14 mouse cellular contexts compared by ENCODE assay signal in genomic region chr12:12909631-12910277, GRCm38 (mm10). TPM values are rescaled to one million over a fixed set of nuclear protein-coding genes. Genes with fewer than 3 reads are reported as not detected.
DNase-seq lines count a peak whose midpoint lies in the region; ATAC-seq and TF ChIP-seq lines count a peak whose summit lies in the region.
"Had no signal": no experiment of that assay in that cellular context is flagged by ENCODE, and none has a peak within 500 bp of the region (broad histone marks: within the 10 kb centered on the region; RNA-seq: fewer than 3 reads in every experiment).

No protein-coding gene starts in this region.

- H3K4me3 ChIP-seq in hindbrain, embryonic 12.5 days = no peak overlapping the region
- H3K4me3 ChIP-seq in hindbrain, embryonic 16.5 days (ENCODE audit: low read length) = no peak overlapping the region
- H3K4me3 ChIP-seq in midbrain, embryonic 12.5 days = no peak overlapping the region
- H3K4me3 ChIP-seq in midbrain, postnatal 0 days (ENCODE audit: low read depth, low read length) = no peak overlapping the region
- H3K4me3 ChIP-seq in hindbrain, embryonic 13.5 days = no peak overlapping the region
- H3K4me3 ChIP-seq: limb, embryonic 15.5 days; neural tube, embryonic 15.5 days had no signal

- ATAC-seq in hindbrain, embryonic 12.5 days (ENCODE audit: low FRiP score) = 0 out of 2 replicates have a peak, but pooled peaks have one; percentile 11
- ATAC-seq in hindbrain, embryonic 16.5 days = no peak
- peak; percentile 20 for ATAC-seq in midbrain, embryonic 12.5 days (ENCODE audit: low FRiP score, low read depth)
- no peak for ATAC-seq in midbrain, postnatal 0 days (ENCODE audit: low FRiP score)
- no peak for ATAC-seq in hindbrain, embryonic 13.5 days (ENCODE audit: low FRiP score)
- ATAC-seq in megakaryocyte, adult 5-6 weeks (ENCODE audit: poor library complexity, severe bottlenecking) = no peak

- peaks cover 35% of the 10 kb centered on the region for H3K4me1 ChIP-seq in hindbrain, embryonic 12.5 days
- H3K4me1 ChIP-seq in hindbrain, embryonic 16.5 days (ENCODE audit: control insufficient read depth, insufficient read depth, low read depth, low read length) = peaks cover 9% of the 10 kb centered on the region
- peaks cover 28% of the 10 kb centered on the region for H3K4me1 ChIP-seq in midbrain, embryonic 12.5 days
- 0 out of 2 replicates have a peak, but pooled peaks cover under 1% of the 10 kb centered on the region for H3K4me1 ChIP-seq in midbrain, postnatal 0 days (ENCODE audit: insufficient read depth, low read length)
- peaks cover 28% of the 10 kb centered on the region for H3K4me1 ChIP-seq in hindbrain, embryonic 13.5 days (replicated peaks)

- no peak for DNase-seq in midbrain, postnatal 0 days (ENCODE audit: low spot score)
- DNase-seq in brain, embryonic 14.5 days (ENCODE audit: low read depth) = peak; percentile 83
- DNase-seq in left cerebral cortex, postnatal 36 days (ENCODE audit: low spot score in 2 of 2) = no peak
- DNase-seq: B cell, adult 2 months; cerebellum, adult 18-20 months; lung, postnatal 36 days; retina, postnatal 1 day had no signal

- H3K4me2 ChIP-seq in hindbrain, embryonic 12.5 days (replicated peaks) = no peak overlapping the region; the same call in 1 of the 2 replicates
- H3K4me2 ChIP-seq in hindbrain, embryonic 16.5 days (ENCODE audit: low read length) = no peak overlapping the region
- H3K4me2 ChIP-seq in midbrain, embryonic 12.5 days (replicated peaks) = 0 out of 2 replicates have a peak overlapping the region, but pooled peaks have one; percentile 13
- H3K4me2 ChIP-seq in midbrain, postnatal 0 days (ENCODE audit: low read depth, low read length, poor library complexity, severe bottlenecking) = no peak overlapping the region
- no peak overlapping the region for H3K4me2 ChIP-seq in hindbrain, embryonic 13.5 days
- H3K4me2 ChIP-seq: limb, embryonic 15.5 days; neural tube, embryonic 15.5 days had no signal

- H3K27ac ChIP-seq in hindbrain, embryonic 12.5 days = peak overlapping the region; percentile 24; the same call in 1 of the 2 replicates
- H3K27ac ChIP-seq in hindbrain, embryonic 16.5 days (ENCODE audit: low read depth, low read length) = no peak overlapping the region
- no peak overlapping the region for H3K27ac ChIP-seq in midbrain, embryonic 12.5 days (replicated peaks)
- H3K27ac ChIP-seq in midbrain, postnatal 0 days (ENCODE audit: low read depth, low read length) = no peak overlapping the region
- 0 out of 2 replicates have a peak overlapping the region, but pooled peaks have one; percentile 13 for H3K27ac ChIP-seq in hindbrain, embryonic 13.5 days
- H3K27ac ChIP-seq: limb, embryonic 15.5 days; neural tube, embryonic 15.5 days had no signal

- no peaks in the 10 kb centered on the region for H3K9me3 ChIP-seq in hindbrain, embryonic 12.5 days (replicated peaks)
- no peaks in the 10 kb centered on the region for H3K9me3 ChIP-seq in hindbrain, embryonic 16.5 days (ENCODE audit: control insufficient read depth, low read length)
- no peaks in the 10 kb centered on the region for H3K9me3 ChIP-seq in midbrain, embryonic 12.5 days
- H3K9me3 ChIP-seq in midbrain, postnatal 0 days (ENCODE audit: low read length) = no peaks in the 10 kb centered on the region
- no peaks in the 10 kb centered on the region for H3K9me3 ChIP-seq in hindbrain, embryonic 13.5 days
- H3K9me3 ChIP-seq: limb, embryonic 15.5 days; neural tube, embryonic 15.5 days had no signal

- no peak overlapping the region for H3K9ac ChIP-seq in hindbrain, embryonic 12.5 days
- H3K9ac ChIP-seq in hindbrain, embryonic 16.5 days (ENCODE audit: low read depth, low read length) = no peak overlapping the region
- no peak overlapping the region for H3K9ac ChIP-seq in midbrain, embryonic 12.5 days (replicated peaks)
- H3K9ac ChIP-seq in midbrain, postnatal 0 days (replicated peaks; ENCODE audit: low read length, poor library complexity, severe bottlenecking) = no peak overlapping the region
- H3K9ac ChIP-seq in hindbrain, embryonic 13.5 days = no peak overlapping the region
- H3K9ac ChIP-seq: limb, embryonic 15.5 days; neural tube, embryonic 15.5 days had no signal

- H3K27me3 ChIP-seq in hindbrain, embryonic 12.5 days = no peaks in the 10 kb centered on the region
- H3K27me3 ChIP-seq in hindbrain, embryonic 16.5 days (replicated peaks; ENCODE audit: control insufficient read depth, insufficient read depth, low read length) = no peaks in the 10 kb centered on the region
- H3K27me3 ChIP-seq in midbrain, embryonic 12.5 days = peaks cover 9% of the 10 kb centered on the region; the same call in 1 of the 2 replicates
- no peaks in the 10 kb centered on the region for H3K27me3 ChIP-seq in midbrain, postnatal 0 days (ENCODE audit: insufficient read depth, low read length)
- no peaks in the 10 kb centered on the region for H3K27me3 ChIP-seq in hindbrain, embryonic 13.5 days
- H3K27me3 ChIP-seq: limb, embryonic 15.5 days; neural tube, embryonic 15.5 days had no signal

- WGBS in hindbrain, embryonic 12.5 days = 42% methylated on average over 16 of the region's 16 CpGs
- 33% methylated on average over 16 of the region's 16 CpGs for WGBS in hindbrain, embryonic 16.5 days
- 54% methylated on average over 16 of the region's 16 CpGs for WGBS in midbrain, embryonic 12.5 days
- 45% methylated on average over 16 of the region's 16 CpGs for WGBS in midbrain, postnatal 0 days
- 38% methylated on average over 16 of the region's 16 CpGs for WGBS in hindbrain, embryonic 13.5 days

- no peak for TF ChIP-seq POLR2A in brain, embryonic 14.5 days (IDR thresholded peaks at IDR 0.05; ENCODE audit: borderline replicate concordance, extremely low read depth, insufficient read depth, insufficient read length, poor library complexity, severe bottlenecking)

- TF ChIP-seq CTCF in midbrain, postnatal 0 days (IDR thresholded peaks at IDR 0.05) = no peak
- TF ChIP-seq CTCF in brain, embryonic 14.5 days (IDR thresholded peaks at IDR 0.05; ENCODE audit: borderline replicate concordance, extremely low read depth, insufficient read depth, insufficient read length) = no peak

- intact Hi-C loops in left cerebral cortex, postnatal 36 days (cut with DNase I) = no loop called here

- H3K36me3 ChIP-seq in hindbrain, embryonic 12.5 days = no peaks in the 10 kb centered on the region
- H3K36me3 ChIP-seq in hindbrain, embryonic 16.5 days (ENCODE audit: control insufficient read depth, insufficient read depth, low read length) = no peaks in the 10 kb centered on the region
- no peaks in the 10 kb centered on the region for H3K36me3 ChIP-seq in midbrain, embryonic 12.5 days
- no peaks in the 10 kb centered on the region for H3K36me3 ChIP-seq in midbrain, postnatal 0 days (ENCODE audit: insufficient read depth, low read length)
- no peaks in the 10 kb centered on the region for H3K36me3 ChIP-seq in hindbrain, embryonic 13.5 days
- H3K36me3 ChIP-seq: limb, embryonic 15.5 days; neural tube, embryonic 15.5 days had no signal

RNA-seq across cellular contexts. Expression of gene Mycn, which starts 32.0 kb away (rescaled TPM):
- polyA plus RNA-seq in hindbrain, embryonic 12.5 days (2016; fragmentation: Nextera tagmentation; extraction: Ambion mirVana) = 81.6 and 85.3 TPM in 2 replicates
- polyA plus RNA-seq in hindbrain, embryonic 16.5 days (2015; fragmentation: Nextera tagmentation; extraction: Ambion mirVana) = 56.9 and 63.5 TPM in 2 replicates
- 94.0 and 101 TPM in 2 replicates for polyA plus RNA-seq in midbrain, embryonic 12.5 days (2016; fragmentation: Nextera tagmentation; extraction: Ambion mirVana)
- total RNA-seq in midbrain, postnatal 0 days (2014; rRNA removed) = 34.9 and 45.1 TPM in 2 replicates
- polyA plus RNA-seq in midbrain, postnatal 0 days (2015; fragmentation: Nextera tagmentation; extraction: Ambion mirVana) = 24.8 and 25.4 TPM in 2 replicates
- 57.0 and 85.2 TPM in 2 replicates for polyA plus RNA-seq in brain, embryonic 14.5 days (2012; rRNA removed)
- polyA plus RNA-seq in hindbrain, embryonic 13.5 days (2015; fragmentation: Nextera tagmentation; extraction: Ambion mirVana) = 58.9 and 63.9 TPM in 2 replicates
- total RNA-seq in left cerebral cortex, postnatal 36 days (2021) = 10 to 100 TPM in 1 of 2 experiments, 1 to 10 TPM in 1; 9.8 to 12.7 TPM
- 0.16 and 0.67 TPM in 2 replicates for total RNA-seq in megakaryocyte, adult 5-6 weeks (2015)
- total RNA-seq in megakaryocyte, adult 5-6 weeks (2017) = 0.08 and 0.11 TPM in 2 replicates

Comparison
In these comparisons a context has a peak if more than half of its experiments do, and no peak if none do; other contexts are left out.
1. ATAC-seq: peak in hindbrain, embryonic 12.5 days (single experiment) and midbrain, embryonic 12.5 days (single experiment); none in hindbrain, embryonic 16.5 days (single experiment), midbrain, postnatal 0 days (single experiment), hindbrain, embryonic 13.5 days (single experiment) and megakaryocyte, adult 5-6 weeks (single experiment).
2. H3K27ac ChIP-seq: peak in hindbrain, embryonic 12.5 days (single experiment) and hindbrain, embryonic 13.5 days (single experiment); none in hindbrain, embryonic 16.5 days (single experiment), midbrain, embryonic 12.5 days (single experiment) and midbrain, postnatal 0 days (single experiment).